Mouse (Mus musculus) heart, postnatal 0 days (tissue): ENCODE measurements around the gene Aqp5.

Source experiments
- CTCF ChIP-seq: IDR thresholded peaks from 2 replicates; pipeline ENCODE4 v1.5.1; 2016; ENCODE audit warnings: antibody characterized with exemption, control low read depth, low read depth
- EP300 ChIP-seq: IDR thresholded peaks from 2 replicates; pipeline ENCODE4 v1.6.1; 2016; ENCODE audit warnings: antibody characterized with exemption, low read depth

- no peak for TF ChIP-seq EP300
- TF ChIP-seq CTCF, result no peak
Measured at GRCm38 (mm10) chr15:99615246-99615645, 24.7 kb downstream of the Aqp5 start.
